Mouse (Mus musculus) T-cell, adult 2 months (primary cell): Measurements from ENCODE around the gene Tmem95.
A peak's percentile ranks its signal among the peaks of the same experiment; 100 is the strongest.

ENCODE experiments used
- DNase-seq: peaks from one replicate; pipeline ENCODE4 v3.0.0; 2022; ENCODE audit warnings: low spot score

Tmem95 gene

DNA sequence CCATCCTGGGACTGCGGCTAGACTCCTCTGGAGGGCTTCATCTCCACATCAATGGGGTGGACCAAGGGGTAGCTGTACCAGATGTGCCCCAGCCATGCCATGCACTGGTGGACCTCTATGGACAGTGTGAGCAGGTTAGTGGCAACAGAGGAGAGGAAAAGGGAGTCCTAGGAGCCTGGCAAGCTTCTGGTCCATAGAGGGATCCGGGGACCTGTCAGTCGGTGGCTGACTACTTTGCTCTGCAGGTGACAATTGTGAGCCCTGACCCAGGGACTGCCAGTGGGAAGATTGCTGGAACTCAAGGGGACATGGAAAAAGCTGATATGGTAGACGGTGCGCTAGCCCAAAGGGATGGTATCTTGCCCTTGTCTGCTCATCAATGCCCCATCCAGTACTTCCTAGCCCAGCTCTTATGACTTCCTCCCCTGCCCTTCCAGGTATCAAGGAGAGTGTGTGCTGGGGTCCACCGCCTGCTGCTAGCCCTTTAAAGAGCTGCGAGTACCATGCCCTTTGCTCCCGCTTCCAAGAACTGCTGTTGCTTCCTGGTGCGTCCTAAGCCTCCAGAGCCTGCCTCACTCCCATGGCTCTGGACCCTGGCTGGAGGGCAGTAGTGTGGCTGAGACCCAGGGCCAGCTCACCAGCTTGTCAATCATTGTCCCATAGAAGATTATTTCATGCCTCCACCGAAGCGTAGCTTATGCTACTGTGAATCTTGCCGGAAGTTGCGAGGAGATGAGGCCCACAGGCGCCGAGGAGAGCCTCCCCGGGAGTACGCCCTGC, 33.2 kb upstream of the Tmem95 start:
- DNase-seq: no peak

DNA sequence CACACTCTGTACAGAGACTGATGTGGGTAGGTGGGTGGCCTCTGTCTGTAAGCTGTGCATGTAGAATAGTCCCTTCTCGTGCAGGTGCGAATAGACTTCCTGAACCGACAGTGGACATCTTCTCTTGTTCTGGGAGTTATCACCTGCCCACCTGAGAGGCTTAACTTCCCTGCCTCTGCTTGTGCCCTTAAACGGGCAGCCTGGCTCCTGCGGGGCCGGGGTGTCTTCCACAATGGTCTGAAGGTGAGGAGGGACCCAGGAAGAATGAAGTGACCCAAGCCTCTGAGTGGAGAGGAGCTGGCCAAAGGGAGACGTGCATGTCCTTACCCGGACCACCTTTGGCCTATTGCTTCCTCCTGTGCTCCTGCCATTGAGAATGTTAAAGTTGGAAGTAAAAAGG, 32.4 kb upstream of the Tmem95 start:
- no peak for DNase-seq

DNA sequence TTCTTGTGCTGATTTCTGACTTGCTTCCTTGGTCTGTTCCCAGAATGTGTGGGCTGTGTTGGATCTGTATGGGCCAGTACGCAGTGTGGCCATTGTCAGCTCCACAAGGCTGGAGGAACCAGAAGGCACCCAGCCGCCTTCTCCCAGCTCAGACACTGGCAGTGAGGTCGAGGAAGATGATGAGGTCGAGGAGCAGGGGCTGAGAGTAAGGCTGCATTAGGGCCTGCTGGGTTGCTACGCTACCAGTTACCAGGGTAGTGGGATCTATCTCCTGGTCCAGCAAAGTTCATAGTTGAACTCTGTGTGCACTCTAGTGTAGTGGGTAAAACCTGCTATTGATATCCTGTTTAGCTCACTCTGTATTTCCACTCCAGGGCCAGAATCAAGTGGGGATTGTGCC, 31.4 kb upstream of the Tmem95 start:
- DNase-seq: no peak

DNA sequence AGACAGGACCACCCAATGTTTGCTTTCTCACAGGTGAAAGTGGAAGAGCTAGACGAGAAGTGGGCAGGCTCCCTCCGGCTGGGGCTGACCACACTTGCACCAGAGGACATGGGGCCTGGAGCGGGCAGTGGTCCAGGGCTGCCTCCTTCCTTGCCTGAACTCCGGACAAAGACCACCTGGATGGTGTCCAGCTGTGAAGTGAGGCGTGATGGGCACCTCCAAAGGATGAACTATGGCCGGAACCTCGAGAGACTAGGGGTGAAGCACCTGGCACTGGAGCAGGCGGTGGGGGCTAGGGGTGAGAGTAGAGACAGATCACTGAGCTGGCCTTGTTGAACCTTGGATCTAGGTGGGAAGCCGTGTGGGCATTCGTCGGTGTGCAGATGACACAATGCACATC, 30.8 kb upstream of the Tmem95 start:
- no peak for DNase-seq

DNA sequence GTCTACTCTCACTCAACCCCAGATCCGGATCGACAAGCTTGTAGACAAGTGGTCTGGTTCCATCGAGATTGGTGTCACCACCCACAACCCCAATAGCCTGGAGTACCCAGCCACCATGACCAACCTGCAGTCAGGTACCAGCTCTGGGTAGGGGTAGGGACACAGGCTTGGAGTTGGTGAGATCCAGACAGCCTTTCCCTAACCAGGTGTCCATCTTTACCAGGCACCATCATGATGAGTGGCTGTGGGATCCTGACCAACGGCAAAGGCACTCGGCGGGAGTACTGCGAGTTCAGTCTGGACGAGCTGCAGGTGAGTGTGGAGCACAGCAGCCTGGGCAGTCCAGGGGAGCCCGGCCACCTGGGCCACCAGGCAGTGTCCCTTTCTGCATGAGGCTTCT, 26.5 kb upstream of the Tmem95 start:
- no peak for DNase-seq

DNA sequence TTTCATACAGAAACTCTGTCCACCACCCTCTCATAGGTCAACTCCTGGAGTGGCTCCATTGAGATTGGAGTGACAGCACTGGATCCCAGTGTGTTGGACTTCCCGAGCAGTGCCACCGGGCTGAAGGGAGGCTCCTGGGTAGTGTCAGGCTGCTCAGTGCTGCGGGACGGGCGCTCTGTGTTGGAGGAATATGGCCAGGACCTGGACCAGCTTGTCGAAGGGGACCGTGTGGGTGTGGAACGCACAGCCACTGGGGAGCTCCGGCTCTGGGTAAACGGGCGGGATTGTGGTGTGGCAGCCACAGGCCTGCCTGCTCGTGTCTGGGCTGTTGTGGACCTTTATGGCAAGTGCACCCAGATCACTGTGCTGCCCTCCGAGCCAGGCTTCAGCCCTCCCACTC, 25.2 kb upstream of the Tmem95 start:
- no peak for DNase-seq

DNA sequence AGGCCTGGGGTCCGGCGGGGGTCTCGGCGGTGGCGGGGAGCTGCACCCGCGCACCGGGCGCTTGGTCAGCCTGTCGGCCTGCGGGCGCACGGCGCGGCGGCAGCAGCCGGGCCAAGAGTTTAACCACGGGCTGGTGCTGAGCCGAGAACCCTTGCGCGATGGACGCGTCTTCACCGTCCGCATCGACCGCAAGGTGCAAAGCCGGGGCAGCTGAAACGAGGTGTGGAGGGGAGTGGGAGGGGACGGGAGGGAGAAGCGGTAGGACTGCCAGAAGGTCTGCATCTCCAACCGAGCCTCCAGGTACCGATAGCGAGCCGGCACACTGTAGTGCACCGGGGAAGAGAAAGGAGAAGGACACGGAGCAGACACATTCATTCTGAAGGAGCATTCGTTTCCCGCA, 24.2 kb upstream of the Tmem95 start:
- DNase-seq: no peak

DNA sequence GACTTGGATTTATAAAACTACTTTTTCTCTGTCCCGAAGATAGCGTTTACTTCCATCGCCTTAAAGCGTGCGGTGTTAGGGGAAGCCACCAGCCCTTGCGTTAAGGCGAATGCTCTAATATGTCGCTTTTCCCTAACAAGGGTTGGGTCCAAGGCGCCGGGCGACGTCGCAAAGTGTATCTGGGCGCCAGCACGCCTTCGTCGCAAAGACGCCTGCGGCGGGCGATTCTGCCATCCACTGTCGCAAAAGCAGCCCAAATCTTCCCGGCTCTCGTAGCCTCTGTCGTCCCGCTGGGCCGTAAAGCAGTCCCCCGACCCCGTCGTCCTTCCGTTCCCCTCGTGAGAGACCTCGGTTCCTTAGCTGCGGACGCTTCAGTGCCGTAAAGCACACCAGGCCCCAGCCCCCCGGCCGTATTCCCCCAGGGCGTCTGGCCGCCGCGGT, 23.6 kb upstream of the Tmem95 start:
- DNase-seq: peak; percentile 88

DNA sequence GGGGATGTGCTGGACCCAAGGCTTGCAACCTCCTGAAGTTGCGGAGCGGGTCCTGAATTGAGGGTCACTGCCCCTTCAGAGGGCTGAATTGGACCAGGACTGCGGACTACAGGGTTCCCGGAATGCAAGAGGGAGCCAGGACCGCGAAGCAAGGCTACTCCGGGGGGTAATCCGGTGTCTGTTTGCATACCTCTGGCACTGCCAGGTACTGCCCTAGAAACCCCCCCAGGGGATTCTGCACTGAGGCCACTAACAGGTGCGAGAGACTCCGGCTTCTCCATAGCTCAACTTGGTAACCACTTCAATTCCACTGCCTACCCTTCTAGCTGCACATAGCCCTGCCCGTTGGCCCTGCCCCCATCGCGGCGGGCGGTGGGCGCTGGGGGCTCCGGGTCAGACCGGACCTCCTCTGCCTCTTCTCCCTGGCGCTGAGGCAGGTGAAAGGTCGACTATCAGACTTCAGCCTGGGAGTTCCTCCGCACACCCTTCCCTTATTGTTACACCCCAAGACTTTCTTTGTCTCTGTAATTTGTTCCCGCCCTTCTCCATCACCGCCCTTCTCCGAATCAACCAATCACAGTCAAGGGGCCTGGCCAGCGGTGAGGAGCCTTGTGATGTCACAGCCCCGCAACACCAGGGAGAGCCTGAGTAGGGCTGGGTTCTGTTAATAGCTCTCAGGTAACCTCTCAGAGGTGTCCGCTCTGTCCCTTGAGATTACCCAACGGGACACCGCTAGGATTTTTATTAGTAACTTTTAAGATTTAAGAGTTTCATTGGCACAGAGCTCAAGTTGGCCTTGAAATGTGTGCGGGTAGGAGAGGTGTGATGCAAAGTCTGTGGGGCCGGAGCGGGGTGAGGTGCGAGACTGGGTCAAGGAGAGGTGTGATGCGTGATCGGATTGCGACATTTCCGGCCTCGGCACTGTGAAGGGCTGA, 22.9 kb upstream of the Tmem95 start, which contains the start of the genes 2810408A11Rik and Neurl4:
TSS of gene 2810408A11Rik (minus strand) at position 517 of the 935 bp plus-strand sequence.
TSS of gene Neurl4 (plus strand) at position 602 of the 935 bp plus-strand sequence.
- peak; percentile 92 for DNase-seq

DNA sequence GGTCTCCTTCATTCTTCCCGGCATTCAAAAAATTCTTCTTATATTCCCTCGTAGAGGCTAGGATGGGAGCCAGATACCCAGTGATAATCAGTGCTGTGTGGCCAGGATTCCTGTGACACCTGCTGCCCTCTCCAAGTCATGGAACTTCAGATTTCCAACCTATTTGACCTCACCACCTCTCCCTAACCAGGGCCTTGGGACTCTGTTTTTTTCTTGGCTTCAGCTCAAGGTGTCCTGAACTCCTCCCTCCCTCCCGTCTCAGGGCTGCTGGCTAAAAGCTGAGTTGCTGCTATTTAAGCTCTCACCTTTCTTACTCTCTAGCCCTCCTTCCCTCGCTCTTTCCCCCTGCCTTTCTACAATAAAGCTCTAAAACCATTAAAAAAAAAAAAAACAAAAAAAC, 22.1 kb upstream of the Tmem95 start:
- DNase-seq: no peak

DNA sequence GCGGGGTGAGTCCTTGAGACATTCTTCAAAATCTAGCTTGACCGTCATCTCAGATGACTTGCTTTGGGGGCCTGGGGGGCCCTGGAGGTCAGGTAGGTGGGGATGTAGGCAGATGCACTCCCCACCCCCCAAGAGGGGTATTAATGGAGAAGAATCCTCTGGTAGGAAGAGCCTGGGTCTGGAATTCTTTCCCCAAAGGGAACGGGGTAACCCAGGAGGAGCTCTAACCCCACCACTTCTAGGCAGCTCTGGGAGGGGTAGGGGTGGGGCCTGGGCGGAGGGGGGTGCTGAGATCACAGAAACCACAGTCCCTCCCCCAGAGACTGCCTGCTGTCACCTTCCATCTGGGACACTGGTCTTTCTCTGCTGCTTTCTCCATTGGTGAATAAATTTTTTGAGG, 17.5 kb upstream of the Tmem95 start, which contains the start of gene Acap1:
TSS of gene Acap1 (minus strand) at position 249 of the 400 bp plus-strand sequence.
- peak; percentile 51 for DNase-seq

DNA sequence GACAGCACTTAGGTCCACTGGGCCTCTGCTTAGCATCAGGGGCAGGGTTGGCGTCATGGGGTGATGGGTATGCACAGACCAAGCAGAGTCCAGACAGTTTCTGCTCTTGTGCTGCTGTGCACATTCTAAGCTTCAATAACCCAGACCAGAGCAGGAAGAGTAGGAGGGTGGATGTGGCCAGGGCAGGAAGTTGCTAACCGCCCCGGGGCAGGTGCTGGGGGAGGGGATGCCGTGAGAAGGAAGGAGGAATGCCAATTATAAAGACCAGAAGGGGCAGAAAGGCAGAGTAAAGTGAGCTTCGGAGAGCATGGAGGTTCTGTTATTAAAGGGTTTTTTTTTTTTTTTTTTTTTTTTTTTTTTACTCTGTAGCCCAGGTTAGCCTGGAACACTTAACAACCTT, 16.9 kb upstream of the Tmem95 start:
- DNase-seq: peak; percentile 84

DNA sequence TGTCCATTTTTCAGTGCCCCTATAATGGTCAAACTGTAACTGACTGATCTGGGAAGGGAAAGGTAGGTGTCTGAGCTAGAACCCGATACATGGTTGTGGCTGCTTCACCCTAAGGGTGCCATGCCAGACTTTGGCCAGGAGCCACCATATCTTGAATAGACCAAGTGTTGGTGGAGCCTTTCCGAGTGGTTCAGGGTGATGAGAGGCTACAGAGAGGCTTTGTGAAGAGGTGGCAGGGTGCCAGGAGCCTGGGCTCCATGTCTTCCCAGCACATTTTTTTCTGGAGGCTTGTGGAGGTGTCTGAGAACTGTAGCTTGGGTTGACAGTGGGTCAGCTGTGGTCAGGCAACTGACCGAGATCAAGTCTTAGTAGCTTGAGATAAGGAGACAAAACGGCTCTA, 13.7 kb upstream of the Tmem95 start:
- no peak for DNase-seq

DNA sequence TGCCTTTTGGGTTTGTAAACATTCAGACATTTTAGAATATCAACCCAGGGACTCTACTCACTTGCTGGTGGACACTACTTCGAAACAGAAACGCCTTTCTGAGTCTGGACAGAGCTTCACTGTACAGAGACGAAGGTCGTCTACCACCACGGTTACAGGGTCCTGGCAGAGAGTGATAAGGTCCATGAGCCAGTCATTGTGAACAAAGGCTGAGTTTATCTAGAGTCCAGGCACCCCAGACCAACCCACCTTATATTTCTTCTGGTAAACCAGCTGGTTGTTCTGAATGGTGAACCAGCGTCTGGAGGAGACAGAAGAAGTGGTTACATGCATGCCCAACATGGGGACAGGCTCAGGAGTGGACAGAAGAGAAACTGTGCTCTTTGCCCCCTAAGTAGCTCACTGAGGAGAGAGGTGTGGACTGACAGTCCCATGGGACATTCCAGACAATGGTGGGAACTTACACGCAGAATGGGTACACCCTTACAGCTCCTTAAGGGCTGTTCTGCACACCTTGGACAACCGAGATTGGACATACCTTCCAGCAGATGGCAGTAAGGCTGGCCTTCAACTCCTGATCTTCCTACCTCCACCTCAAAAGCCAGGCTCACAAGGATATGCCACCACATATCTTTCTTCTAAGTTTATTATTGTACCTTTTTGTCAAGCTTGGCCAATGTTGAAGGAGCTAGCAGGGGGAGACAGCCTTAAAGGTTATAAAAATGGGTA, 9.3 kb upstream of the Tmem95 start:
- DNase-seq: no peak

DNA sequence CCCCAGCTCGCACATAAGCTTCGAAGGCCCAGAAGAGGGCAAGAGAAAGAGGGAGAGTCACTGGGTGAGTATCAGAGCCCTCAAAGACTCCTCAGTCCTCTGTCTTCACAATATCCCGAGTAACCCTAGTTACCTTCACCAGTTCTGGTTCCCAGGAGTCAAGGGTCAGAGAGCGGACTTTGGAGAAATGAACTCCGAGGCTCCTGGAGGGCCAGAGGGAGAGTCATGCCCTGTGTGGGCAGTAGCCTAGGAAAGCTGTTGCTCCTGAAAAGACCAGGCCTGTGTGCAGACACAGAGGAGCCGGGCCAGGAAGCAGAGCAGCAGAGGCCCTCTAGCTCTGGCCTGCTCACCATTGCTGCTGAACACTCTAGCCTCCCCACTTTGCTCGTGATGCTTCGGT, 6.8 kb upstream of the Tmem95 start:
- DNase-seq: no peak

DNA sequence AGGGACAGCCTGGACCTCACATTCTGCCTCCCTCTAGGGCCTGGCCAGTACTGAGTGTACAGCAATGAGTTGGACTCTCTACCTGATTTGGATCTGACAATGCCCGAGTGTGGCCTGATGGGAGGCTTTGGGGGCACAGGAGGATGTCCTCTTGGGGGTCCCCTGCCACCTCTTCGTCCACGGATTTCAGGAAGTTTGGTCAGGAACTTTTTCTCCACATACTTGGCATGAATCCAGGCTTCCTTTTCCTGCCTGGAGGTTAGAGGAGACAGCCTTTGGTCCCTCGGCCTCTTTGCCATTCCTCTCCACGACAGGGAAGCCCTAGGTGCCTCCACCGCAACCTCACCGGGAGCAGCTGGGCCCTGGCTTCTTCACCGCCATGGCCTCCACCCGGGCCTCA, 6.4 kb upstream of the Tmem95 start:
- DNase-seq: no peak

DNA sequence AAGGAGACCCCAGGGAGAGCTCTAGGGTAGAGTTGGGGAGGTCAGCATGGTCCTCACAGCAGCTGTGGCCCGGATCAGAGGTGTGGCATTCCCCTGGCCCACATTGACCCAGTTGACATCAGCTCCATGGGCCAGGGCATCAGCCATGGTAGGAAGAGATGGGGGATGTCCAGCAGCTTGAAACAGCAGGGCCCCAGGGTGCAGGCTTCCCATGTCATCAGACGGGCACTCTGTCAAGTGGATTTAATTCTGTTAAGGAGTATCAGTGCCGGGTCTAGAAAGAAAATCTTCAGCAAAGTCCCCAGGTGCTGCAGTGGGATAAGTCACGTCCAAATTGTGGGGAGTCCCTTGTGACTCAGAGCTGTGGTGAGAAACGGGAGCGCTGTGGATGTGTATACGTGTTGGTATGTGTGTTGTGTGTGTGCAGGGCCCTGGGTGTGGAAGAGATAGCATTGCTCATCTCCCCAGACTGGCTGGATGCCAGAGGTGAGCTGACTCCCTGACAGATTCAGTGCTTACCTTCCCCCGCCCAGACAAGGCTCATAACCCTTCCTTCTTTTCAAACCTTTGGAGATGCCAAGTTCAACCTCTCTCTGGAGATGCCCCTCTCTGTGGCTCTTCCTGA, 5.8 kb upstream of the Tmem95 start:
- DNase-seq: no peak

DNA sequence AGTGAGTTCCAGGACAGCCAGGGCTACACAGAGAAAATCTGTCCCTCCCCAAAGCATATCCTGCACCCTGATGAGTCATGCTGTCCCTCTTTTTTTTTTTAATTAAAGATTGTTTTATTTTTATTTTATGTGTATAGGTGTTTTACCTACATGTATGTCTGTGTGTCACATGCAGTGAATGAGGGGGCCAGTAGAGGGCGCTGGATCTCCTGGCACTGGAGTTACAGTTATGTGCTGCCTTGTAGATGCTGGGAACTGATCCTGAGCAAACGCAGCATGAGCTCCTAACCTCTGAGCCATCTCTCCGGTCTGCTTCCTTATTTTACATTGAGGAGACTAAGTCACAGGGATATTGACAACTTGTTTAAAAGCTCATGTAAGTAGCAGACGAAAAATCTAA, 5.2 kb upstream of the Tmem95 start:
- DNase-seq: peak; percentile 62

DNA sequence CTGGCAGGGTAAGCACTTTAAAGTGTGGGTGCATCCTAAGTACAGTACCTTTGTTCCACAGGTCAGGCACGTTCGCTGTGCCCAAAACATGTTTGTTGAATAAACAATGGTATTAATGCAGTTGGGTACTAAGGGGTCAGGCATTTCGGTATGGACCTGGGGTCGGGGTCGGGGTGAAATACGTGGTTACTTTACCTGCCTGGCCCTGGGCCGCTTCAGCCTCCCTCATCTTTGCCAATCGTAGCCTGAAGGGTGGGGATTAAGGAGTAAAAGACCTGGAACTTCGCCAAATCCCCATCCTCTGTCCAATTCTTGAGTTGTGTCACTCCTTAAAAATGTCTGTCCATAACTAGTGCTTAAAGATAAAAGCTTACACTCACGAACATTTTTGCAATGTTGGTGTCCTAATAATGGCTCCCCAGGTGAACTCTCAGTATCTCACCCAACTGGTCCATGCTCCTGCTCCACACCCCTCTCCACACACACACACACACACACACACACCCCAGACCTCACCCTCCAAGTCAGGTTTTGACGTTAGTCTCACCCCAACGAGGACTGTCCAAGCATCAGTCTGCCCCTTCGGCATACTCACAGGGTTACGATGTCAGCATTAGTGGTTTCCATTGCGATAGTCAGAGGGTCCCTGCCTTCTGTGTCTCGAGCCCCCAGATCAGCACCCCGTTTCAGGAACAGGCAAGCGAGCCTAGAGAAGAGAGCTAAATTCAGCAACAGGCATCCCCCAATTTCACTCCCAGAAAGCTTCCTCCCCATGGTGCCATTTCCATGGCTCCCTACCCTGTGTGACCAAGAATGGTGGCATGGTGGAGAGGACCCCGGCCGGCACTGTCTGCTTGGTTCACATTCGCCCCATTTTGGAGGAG, 4.2 kb upstream of the Tmem95 start:
- DNase-seq: no peak

DNA sequence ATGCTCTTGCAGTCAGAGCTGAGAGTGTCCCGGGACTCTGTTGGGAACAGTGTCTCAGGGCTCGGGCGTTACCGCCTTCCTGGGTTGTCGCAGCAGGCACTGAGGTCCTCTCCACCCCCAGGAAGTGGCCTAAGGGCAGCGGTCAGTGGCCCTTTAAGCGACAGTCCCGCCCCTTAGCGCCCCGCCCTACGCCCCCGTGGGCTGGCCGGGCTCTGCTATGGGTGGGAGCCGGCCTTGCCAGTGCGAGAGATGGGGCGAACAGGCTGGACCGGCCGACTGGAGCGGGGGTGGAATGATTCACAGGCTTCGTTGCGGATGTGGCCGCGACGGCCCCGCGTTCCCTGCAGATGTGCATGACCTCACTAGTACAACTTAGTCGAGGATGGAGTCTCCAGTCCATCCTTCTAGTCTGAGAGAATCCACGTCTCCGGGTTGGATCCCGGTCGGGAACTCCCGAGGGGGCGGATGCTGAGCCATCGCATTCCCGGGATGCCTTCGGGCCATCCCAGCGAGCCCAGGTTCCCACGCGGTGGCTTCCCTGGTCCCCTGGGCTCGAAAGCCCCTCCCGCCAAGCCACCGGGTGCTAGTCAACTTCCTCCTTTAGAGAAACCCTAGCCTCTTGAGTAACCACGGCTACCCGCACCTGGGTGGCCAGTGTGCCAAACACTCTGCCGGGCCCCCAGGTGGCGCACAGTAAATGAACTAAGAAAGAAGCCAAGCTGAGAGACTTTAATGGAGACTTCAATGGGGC, 3.2 kb upstream of the Tmem95 start, which contains the start of gene Kctd11:
TSS of gene Kctd11 (minus strand) at position 554 of the 751 bp plus-strand sequence.
- DNase-seq: peak; percentile 79
